Mouse (Mus musculus) heart, adult 8-10 months (tissue): ENCODE data around the gene Mllt3. TPM values are rescaled to one million over a fixed set of nuclear protein-coding genes. Genes with fewer than 3 reads are reported as not detected.

ENCODE experiments used
- DNase-seq: peaks from one replicate; pipeline ENCODE4 v3.0.0; 2022; ENCODE audit warnings: low spot score
- total RNA-seq, 4 experiments: library from RNA; stranded (reverse); gene quantifications; 2 replicates each; pipeline ENCODE4 v1.2.4; 2022

Gene Mllt3
- total RNA-seq, 4 experiments from 2014 or later: 14.6 to 17.5 (median 15.6) TPM

- DNase-seq: no peak
Measured at GRCm38 (mm10) chr4:87953268-87953667, 79.9 kb downstream of the Mllt3 start.

GRCm38 (mm10) chr4:87949451-87949850, 83.7 kb downstream of the Mllt3 start:
- no peak for DNase-seq

- DNase-seq: no peak
Measured at GRCm38 (mm10) chr4:87944320-87944719, 88.8 kb downstream of the Mllt3 start.

GRCm38 (mm10) chr4:87942921-87943403, 90.2 kb downstream of the Mllt3 start:
- no peak for DNase-seq

- no peak for DNase-seq
Measured at GRCm38 (mm10) chr4:87939474-87940154, 93.5 kb downstream of the Mllt3 start.

GRCm38 (mm10) chr4:87936326-87936725, 96.8 kb downstream of the Mllt3 start:
- DNase-seq: no peak

GRCm38 (mm10) chr4:87933701-87934337, 99.3 kb downstream of the Mllt3 start:
- peak; percentile 16 for DNase-seq

GRCm38 (mm10) chr4:87930356-87931245, 102.6 kb downstream of the Mllt3 start:
- no peak for DNase-seq

- no peak for DNase-seq
Measured at GRCm38 (mm10) chr4:87928603-87929199, 104.5 kb downstream of the Mllt3 start.

- no peak for DNase-seq
Measured at GRCm38 (mm10) chr4:87927354-87927753, 105.8 kb downstream of the Mllt3 start.

GRCm38 (mm10) chr4:87920664-87921063, 112.5 kb downstream of the Mllt3 start:
- no peak for DNase-seq

- no peak for DNase-seq
Measured at GRCm38 (mm10) chr4:87911172-87911994, 121.8 kb downstream of the Mllt3 start.

- DNase-seq: no peak
Measured at GRCm38 (mm10) chr4:87905149-87905771, 127.9 kb downstream of the Mllt3 start.

GRCm38 (mm10) chr4:87904722-87905121, 128.4 kb downstream of the Mllt3 start:
- DNase-seq: no peak

- no peak for DNase-seq
Measured at GRCm38 (mm10) chr4:87902584-87902983, 130.6 kb downstream of the Mllt3 start.

GRCm38 (mm10) chr4:87901166-87901565, 132.0 kb downstream of the Mllt3 start:
- DNase-seq: peak; percentile 29

- DNase-seq: no peak
Measured at GRCm38 (mm10) chr4:87893498-87893897, 139.7 kb downstream of the Mllt3 start.

GRCm38 (mm10) chr4:87893012-87893411, 140.2 kb downstream of the Mllt3 start:
- no peak for DNase-seq

GRCm38 (mm10) chr4:87883225-87883875, 149.8 kb downstream of the Mllt3 start:
- DNase-seq: no peak

GRCm38 (mm10) chr4:87881995-87882394, 151.2 kb downstream of the Mllt3 start:
- DNase-seq: no peak
